Mouse (Mus musculus) B cell, adult 2 months (primary cell): ENCODE data around the gene Scmh1.
A peak's percentile ranks its signal among the peaks of the same experiment; 100 is the strongest.

ENCODE experiments used
- DNase-seq, 2 experiments: peaks; one replicate each; pipeline ENCODE4 v3.0.0; 2022

The Scmh1 gene

GRCm38 (mm10) chr4:120565726-120566125 is 160.6 kb downstream of the Scmh1 start:
- DNase-seq: no peak

- DNase-seq: no peak
Observed at GRCm38 (mm10) chr4:120568005-120568404, 162.9 kb downstream of the Scmh1 start.

- DNase-seq: peak in 1 of 2 experiments; percentile 1
Observed at GRCm38 (mm10) chr4:120569025-120569424, 163.9 kb downstream of the Scmh1 start.

GRCm38 (mm10) chr4:120569486-120570437 is 164.7 kb downstream of the Scmh1 start, which contains the start of gene Ctps:
Ctps (minus strand) TSS chr4:120570276.
- DNase-seq: peak; percentile 93 to 95

GRCm38 (mm10) chr4:120570438-120571069 is 165.5 kb downstream of the Scmh1 start:
- no peak for DNase-seq

GRCm38 (mm10) chr4:120571070-120571464 is 166.0 kb downstream of the Scmh1 start:
- DNase-seq: no peak

GRCm38 (mm10) chr4:120571691-120572090 is 166.6 kb downstream of the Scmh1 start:
- DNase-seq: no peak
